Mouse (Mus musculus) granulocyte monocyte progenitor cell, adult 5-6 weeks (primary cell): ENCODE measurements around the gene Apba1. TPM values are rescaled to one million over a fixed set of nuclear protein-coding genes. Genes with fewer than 3 reads are reported as not detected.

Source experiments
- ATAC-seq: replicated peaks from 2 replicates; pipeline ENCODE4 v1.8.0; 2016; ENCODE audit warnings: mild to moderate bottlenecking, moderate TSS enrichment, inconsistent platforms; ENCODE audit not compliant: poor library complexity, severe bottlenecking
- total RNA-seq, 2 experiments: library from RNA; stranded (forward) in 1 of 2; stranded (reverse) in 1 of 2; fragments of 200-712, 200-1000 nt in 1 of 2; fragments of >200 nt in 1 of 2; fragmentation: Nextera tagmentation in 1 of 2; gene quantifications; 2 replicates each; pipeline ENCODE4 v1.2.3; 2014 to 2017

Gene Apba1
- total RNA-seq, 2 experiments from 2014 or later, result 12.4 to 13.6 TPM

GRCm38 (mm10) chr19:23967156-23967555 lies 208.5 kb downstream of the Apba1 start:
- no peak for ATAC-seq

- no peak for ATAC-seq
These were observed 209.6 kb downstream of the Apba1 start for GRCm38 (mm10) chr19:23968125-23968861.

- ATAC-seq, result no peak
These were observed 210.2 kb downstream of the Apba1 start for GRCm38 (mm10) chr19:23968862-23969225.

GRCm38 (mm10) chr19:23970374-23970773 lies 211.7 kb downstream of the Apba1 start:
- ATAC-seq, result no peak

- no peak for ATAC-seq
These were observed 212.7 kb downstream of the Apba1 start for GRCm38 (mm10) chr19:23971391-23971790.

- no peak for ATAC-seq
These were observed 214.4 kb downstream of the Apba1 start for GRCm38 (mm10) chr19:23972881-23973649.

GRCm38 (mm10) chr19:23977901-23978443 lies 219.3 kb downstream of the Apba1 start:
- ATAC-seq, result no peak

GRCm38 (mm10) chr19:23980598-23980997 lies 221.9 kb downstream of the Apba1 start:
- ATAC-seq, result no peak

- no peak for ATAC-seq
These were observed 225.5 kb downstream of the Apba1 start for GRCm38 (mm10) chr19:23984186-23984585.

- ATAC-seq, result no peak
These were observed 228.6 kb downstream of the Apba1 start for GRCm38 (mm10) chr19:23987291-23987690.

GRCm38 (mm10) chr19:23988166-23988565 lies 229.5 kb downstream of the Apba1 start:
- ATAC-seq, result no peak

GRCm38 (mm10) chr19:23995766-23996399 lies 237.2 kb downstream of the Apba1 start:
- no peak for ATAC-seq

Other genes starting within 250 kb of the Apba1 start
- not detected in 2 replicates for gene 1700028P14Rik, start 106.1 kb upstream of the Apba1 start, total RNA-seq (2014; fragmentation: Nextera tagmentation)
- not detected in 2 replicates for gene 1700028P14Rik, start 106.1 kb upstream of the Apba1 start, total RNA-seq (2017)
- 7.0 and 12.3 TPM in 2 replicates for gene Ptar1, start 71.5 kb upstream of the Apba1 start, total RNA-seq (2014; fragmentation: Nextera tagmentation)
- 13.3 and 14.9 TPM in 2 replicates for gene Ptar1, start 71.5 kb upstream of the Apba1 start, total RNA-seq (2017)